Mouse (Mus musculus): ENCODE data around the gene Supt5.

- no peak for TF ChIP-seq CTCF (IDR thresholded peaks at IDR 0.05; ENCODE audit: control insufficient read depth, insufficient read depth, insufficient replicate concordance, low read depth, low read length)
- no peak for TF ChIP-seq POLR2A (IDR thresholded peaks at IDR 0.05; ENCODE audit: control insufficient read depth, low read depth, low read length)
These were observed 31.5 kb upstream of the Supt5 start for GRCm38 (mm10) chr7:28370051-28370450.

Data from testis, adult 2 months (tissue).